Mouse (Mus musculus) lung, postnatal 0 days (tissue): Measurements from ENCODE around the gene Hcls1.

Source experiments
- CTCF ChIP-seq: IDR thresholded peaks from 2 replicates; pipeline ENCODE4 v1.5.1; 2016; ENCODE audit warnings: antibody characterized with exemption, mild to moderate bottlenecking
- EP300 ChIP-seq: IDR thresholded peaks from 2 replicates; pipeline ENCODE4 v1.6.1; 2016; ENCODE audit warnings: antibody characterized with exemption, mild to moderate bottlenecking, control low read depth

GRCm38 (mm10) chr16:36931381-36931780, 3.4 kb upstream of the Hcls1 start:
- TF ChIP-seq CTCF = no peak
- no peak for TF ChIP-seq EP300
